Mouse (Mus musculus): ENCODE data around the gene Srd5a2. TPM values are rescaled to one million over a fixed set of nuclear protein-coding genes. Genes with fewer than 3 reads are reported as not detected.

Srd5a2 gene
- not detected for polyA plus RNA-seq (2017; shearing (Covaris generic))

GRCm38 (mm10) chr17:74047210-74048082 lies at the start of gene Srd5a2:
Gene Srd5a2 (minus strand): TSS chr17:74047916.

Other genes starting within 250 kb of the Srd5a2 start
- 121 TPM for gene Ehd3, start 243.8 kb downstream of the Srd5a2 start, polyA plus RNA-seq (2017; shearing (Covaris generic))
- 18.1 TPM for gene Xdh, start 97.7 kb downstream of the Srd5a2 start, polyA plus RNA-seq (2017; shearing (Covaris generic))
- gene Memo1, start 247.6 kb upstream of the Srd5a2 start, polyA plus RNA-seq (2017; shearing (Covaris generic)), result 51.8 TPM

All from naive thymus-derived CD4-positive, alpha-beta T cell, adult 5 months (primary cell).